Mouse (Mus musculus): Measurements from ENCODE around the gene Auh.

Gene Auh

GRCm38 (mm10) chr13:52843536-52844178, 85.8 kb downstream of the Auh start:
- DNase-seq (ENCODE audit: inconsistent age in 2 of 2, low spot score in 1 of 2): peak in 1 of 2 experiments; percentile 73

- no peak for DNase-seq (ENCODE audit: inconsistent age in 2 of 2, low spot score in 1 of 2)
These were observed 93.2 kb downstream of the Auh start for GRCm38 (mm10) chr13:52836231-52836630.

GRCm38 (mm10) chr13:52834591-52834990, 94.9 kb downstream of the Auh start:
- peak in 1 of 2 experiments; percentile 35 for DNase-seq (ENCODE audit: inconsistent age in 2 of 2, low spot score in 1 of 2)

DNA sequence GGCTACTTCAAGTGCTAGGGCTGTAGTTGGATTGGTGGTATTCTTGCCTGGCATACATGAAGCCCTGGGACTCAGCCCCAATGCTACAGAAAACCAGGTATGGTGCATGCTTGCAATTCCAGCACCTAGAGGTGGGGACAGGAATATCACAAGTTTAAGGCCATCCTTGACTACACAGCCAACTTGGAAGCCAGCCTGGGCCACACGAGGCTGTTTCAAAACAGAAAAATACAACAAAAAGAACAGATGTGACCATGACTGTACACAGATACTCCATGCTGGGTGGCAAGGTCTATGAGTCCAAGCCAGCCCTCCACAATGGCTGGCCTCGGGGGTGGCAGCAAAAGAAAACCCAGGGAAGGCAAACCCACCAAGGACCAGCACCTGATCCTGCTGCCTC, 95.7 kb downstream of the Auh start:
- DNase-seq (ENCODE audit: inconsistent age in 2 of 2, low spot score in 1 of 2): peak in 1 of 2 experiments; percentile 75

DNA sequence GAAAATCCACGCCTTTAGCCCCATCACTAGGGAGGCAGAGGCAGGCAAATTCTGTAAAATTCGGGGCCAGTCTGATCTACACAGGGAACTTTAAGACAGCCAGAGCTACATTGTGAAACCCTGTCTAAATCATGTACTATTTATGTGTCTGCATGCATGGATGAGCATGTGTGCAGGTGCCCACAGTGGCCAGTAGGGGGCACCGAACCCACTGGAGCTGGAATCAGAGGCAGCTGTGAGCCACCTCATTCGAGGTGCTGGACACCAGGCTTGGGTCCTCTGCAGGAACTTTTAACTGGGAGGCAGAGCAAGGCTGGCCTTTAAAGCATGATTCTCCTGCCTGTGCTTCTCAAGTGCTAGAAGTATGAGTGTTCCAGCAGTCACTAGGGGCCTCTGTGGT, 96.3 kb downstream of the Auh start:
- peak in 1 of 2 experiments; percentile 68 for DNase-seq (ENCODE audit: inconsistent age in 2 of 2, low spot score in 1 of 2)

DNA sequence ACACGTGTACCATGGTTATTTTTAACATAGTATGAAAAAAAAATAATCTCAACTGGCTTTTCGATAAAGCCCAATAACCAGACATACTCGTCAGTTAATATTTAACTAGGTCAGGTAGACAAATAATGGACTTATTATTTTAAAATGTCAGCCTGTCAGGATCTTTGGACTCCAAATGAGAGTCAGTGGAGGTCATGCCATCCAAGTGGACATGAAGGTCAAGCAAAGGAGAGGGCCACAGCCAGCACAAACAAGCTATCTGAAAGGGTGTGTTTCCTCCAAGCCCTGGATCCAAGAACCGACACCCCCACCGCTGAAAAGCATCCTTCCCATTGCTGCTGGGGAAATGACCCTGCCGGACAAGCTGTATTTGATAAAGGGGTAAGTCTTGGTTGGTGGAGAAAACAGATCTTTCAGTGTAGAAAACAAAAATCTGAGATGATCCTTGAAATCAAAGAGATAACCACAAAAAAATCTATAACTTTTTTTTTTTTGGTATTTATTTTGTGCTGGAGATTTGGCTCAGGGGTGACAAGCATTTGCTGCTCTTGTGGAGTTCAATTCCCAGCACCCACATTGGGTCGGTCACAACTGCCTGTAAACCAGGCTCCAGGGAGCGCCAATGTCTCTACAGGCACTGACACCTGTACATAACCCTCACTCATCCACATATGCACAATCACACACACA, 96.9 kb downstream of the Auh start:
- peak in 1 of 2 experiments; percentile 62 for DNase-seq (ENCODE audit: inconsistent age in 2 of 2, low spot score in 1 of 2)

DNA sequence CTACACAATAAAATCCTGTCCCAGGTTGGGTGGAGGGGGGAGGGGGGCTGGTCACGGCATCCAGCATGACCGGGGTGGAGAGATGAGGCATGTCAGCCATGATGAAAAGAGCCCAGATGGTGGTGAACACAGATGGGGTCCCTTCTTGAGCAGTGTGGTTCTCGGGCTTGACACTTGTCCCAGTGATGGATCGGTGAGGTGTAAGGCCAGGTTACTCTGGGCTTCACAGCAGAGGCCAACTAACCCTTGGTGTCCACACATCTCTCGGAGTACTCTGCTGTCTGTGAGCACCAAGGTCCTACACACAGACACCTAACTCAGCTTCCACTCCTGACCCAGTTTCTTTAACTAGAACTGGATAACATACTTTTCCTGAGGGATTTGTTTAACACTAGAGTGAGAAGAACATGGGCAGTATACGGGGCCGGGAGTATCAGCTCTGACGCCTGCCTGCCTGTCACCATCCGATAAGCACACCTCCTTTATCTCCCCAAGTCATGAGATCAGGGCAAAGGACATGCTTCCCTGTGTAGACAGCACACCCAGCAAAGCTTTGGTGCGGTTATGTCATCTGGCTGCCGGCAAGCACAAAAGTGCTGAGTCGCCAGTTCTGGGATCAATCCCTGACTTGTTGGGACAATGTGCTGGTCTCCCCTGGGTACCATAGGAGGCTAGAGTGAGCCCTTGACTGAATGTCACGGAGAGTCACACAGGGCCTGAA, 98.3 kb downstream of the Auh start:
- DNase-seq (ENCODE audit: inconsistent age in 2 of 2, low spot score in 1 of 2): no peak

DNA sequence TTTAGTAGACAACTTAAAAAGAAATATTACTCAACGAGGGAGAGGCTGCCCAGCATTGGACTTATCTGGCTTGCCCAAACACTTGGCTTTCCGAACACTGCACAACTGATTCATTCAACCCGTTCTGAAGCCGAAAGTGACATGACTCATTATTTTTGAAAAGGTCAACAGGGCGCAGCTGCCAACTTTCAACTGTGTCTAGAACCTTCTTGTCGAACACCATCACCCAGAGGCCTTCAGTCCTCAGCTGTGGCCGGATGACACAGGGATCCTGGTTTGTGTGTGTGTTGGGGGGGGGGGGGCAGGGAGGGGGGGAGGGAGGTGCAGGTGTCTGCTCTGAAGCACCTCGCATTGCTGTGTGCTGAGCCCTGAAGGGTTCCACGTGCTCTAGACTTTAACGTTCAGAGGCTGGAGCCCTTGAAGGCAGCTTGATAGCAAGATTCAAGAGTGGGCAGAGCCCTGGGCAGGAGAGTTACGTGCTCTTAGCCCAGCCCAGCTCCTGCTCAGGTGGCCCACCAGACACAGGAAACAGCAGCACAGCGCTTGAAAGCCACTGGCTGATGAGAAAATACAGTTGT, 100.4 kb downstream of the Auh start:
- DNase-seq (ENCODE audit: inconsistent age in 2 of 2, low spot score in 1 of 2): peak; percentile 84 to 94

DNA sequence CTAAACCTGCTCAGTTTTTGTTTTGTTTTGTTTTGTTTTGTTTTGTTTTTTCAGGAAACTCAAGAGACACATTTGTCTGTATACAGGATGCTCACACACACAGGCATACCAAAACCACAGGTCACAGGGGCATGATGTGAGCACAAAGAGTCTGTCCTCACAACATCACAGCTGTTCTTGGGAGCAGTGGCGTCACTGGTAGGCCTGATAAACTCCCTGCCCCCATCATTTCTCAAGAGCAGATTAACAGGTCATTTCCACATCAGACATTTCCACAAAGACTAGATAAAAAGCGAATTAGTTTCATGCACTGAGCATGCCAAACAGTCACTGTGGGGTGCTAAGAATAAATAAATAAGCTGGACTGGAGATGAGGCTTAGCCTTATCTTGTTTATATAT, 101.3 kb downstream of the Auh start:
- peak in 1 of 2 experiments; percentile 74 for DNase-seq (ENCODE audit: inconsistent age in 2 of 2, low spot score in 1 of 2)

GRCm38 (mm10) chr13:52826666-52827065, 102.8 kb downstream of the Auh start:
- DNase-seq (ENCODE audit: inconsistent age in 2 of 2, low spot score in 1 of 2): no peak

DNA sequence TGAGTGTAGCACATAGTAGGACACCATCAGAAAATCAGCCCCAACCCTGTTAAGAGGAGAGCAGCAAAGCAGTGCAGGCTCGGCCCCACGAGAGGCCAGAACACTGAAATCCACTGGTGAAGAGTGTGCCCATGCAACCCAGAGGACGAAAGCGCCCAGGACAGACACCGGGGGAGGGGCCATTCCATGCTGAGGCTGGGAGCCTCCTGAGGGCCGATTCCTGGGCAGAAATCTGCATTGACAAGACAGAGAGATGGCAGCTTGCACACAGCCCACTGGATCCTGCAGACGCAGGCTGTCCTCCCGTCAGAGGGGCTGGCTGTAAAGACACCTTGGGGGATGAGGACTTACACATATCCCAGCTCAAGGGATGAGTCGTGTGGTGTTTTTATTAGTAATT, 104.7 kb downstream of the Auh start:
- peak in 1 of 2 experiments; percentile 67 for DNase-seq (ENCODE audit: inconsistent age in 2 of 2, low spot score in 1 of 2)

GRCm38 (mm10) chr13:52822165-52823149, 107.0 kb downstream of the Auh start:
- DNase-seq (ENCODE audit: inconsistent age in 2 of 2, low spot score in 1 of 2): peak; percentile 84 to 93

GRCm38 (mm10) chr13:52821571-52821970, 107.9 kb downstream of the Auh start:
- DNase-seq (ENCODE audit: inconsistent age in 2 of 2, low spot score in 1 of 2): peak; percentile 84 to 96

DNA sequence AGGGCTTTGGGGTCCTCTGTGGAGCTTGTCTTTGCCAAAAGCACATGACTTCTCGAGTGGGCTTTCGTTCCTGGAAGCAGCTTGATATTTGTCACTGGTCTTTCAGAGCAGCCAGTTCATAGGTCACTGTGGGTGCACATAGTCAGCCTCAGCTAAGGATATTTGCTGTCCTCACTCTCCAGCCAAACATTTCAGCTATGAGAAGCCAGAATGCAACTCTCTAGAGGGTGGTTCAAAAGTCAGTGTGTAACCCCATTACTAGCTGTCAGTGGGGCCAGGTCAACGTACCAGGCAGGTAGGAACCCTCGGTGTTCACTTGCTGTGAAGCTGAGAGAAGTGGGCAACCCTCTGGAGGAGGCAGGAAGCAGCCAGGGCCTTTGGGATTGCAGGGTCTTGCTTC, 109.6 kb downstream of the Auh start:
- peak in 1 of 2 experiments; percentile 42 for DNase-seq (ENCODE audit: inconsistent age in 2 of 2, low spot score in 1 of 2)

GRCm38 (mm10) chr13:52818760-52819159, 110.7 kb downstream of the Auh start:
- peak; percentile 79 to 93 for DNase-seq (ENCODE audit: inconsistent age in 2 of 2, low spot score in 1 of 2)

GRCm38 (mm10) chr13:52817991-52818491, 111.4 kb downstream of the Auh start:
- peak; percentile 45 to 63 for DNase-seq (ENCODE audit: inconsistent age in 2 of 2, low spot score in 1 of 2)

GRCm38 (mm10) chr13:52813750-52814149, 115.7 kb downstream of the Auh start:
- no peak for DNase-seq (ENCODE audit: inconsistent age in 2 of 2, low spot score in 1 of 2)

GRCm38 (mm10) chr13:52812549-52813515, 116.6 kb downstream of the Auh start:
- peak; percentile 47 to 66 for DNase-seq (ENCODE audit: inconsistent age in 2 of 2, low spot score in 1 of 2)

- DNase-seq (ENCODE audit: inconsistent age in 2 of 2, low spot score in 1 of 2): no peak
These were observed 121.8 kb downstream of the Auh start for GRCm38 (mm10) chr13:52807722-52808121.

Measured in adrenal gland, adult (tissue).